Mouse (Mus musculus): ENCODE results near the gene Casq1. TPM values are rescaled to one million over a fixed set of nuclear protein-coding genes. Genes with fewer than 3 reads are reported as not detected.

Gene Casq1
- polyA plus RNA-seq, 1 experiment, result 73.1 TPM

DNA sequence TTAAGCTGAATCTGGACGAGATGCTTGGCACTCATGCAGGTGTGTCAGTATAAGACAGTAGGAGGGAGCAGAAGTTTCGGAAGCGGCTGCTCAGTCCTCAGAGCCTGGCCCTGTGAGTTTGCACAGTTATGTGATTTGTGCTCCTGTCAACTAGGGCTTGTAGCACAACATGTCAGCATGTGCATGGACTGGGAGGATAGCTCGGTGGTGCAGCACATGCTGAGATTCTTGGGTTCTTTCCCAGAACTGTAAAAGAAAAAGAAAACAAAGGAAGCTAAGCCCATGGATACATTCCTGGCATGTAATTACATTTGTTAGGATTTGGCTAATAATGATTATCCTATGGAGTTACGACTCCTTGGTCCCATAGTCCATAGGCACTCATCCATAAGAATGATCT, 46.5 kb downstream of the Casq1 start:
- Histone ChIP-seq H3K4me3 (no peak overlapping the region), H3ac (ENCODE audit: control insufficient read depth, insufficient read length) (no peak overlapping the region), H3K27me3 (ENCODE audit: control insufficient read depth, insufficient read depth, insufficient read length) (no peaks in the 10 kb centered on the region), H3K4me2 (ENCODE audit: low read depth) (no peak overlapping the region), H3K79me2 (ENCODE audit: control insufficient read depth, insufficient read depth) (peaks cover 16% of the 10 kb centered on the region), H3K36me3 (ENCODE audit: control insufficient read depth, insufficient read depth) (peaks cover 63% of the 10 kb centered on the region)
- TF ChIP-seq SRF (IDR thresholded peaks at IDR 0.05; ENCODE audit: control insufficient read depth, insufficient read length, low read depth) (no peak), TCF3 (IDR thresholded peaks at IDR 0.05; ENCODE audit: insufficient read length, low read depth) (no peak), MAX (IDR thresholded peaks at IDR 0.05; ENCODE audit: low read depth) (no peak), USF1 (IDR thresholded peaks at IDR 0.05; ENCODE audit: low read depth) (no peak)

DNA sequence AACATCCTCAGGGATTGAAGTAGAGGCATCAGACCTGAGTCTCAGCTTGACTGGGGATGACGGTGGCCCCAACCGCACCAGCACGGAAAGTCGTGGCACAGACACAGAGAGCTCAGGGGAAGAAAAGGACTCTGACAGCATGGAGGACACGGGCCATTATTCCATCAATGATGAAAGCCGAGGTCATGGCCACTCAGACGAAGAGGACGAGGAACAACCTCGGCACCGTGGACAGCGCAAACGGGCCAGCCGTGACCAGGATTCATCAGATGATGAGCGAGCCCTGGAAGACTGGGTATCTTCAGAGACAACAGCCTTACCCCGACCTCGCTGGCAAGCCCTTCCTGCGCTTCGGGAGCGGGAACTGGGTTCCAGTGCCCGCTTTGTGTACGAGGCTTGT, 47.3 kb downstream of the Casq1 start:
- Histone ChIP-seq H3K4me3 (no peak overlapping the region), H3K27me3 (ENCODE audit: control insufficient read depth, insufficient read depth, insufficient read length) (no peaks in the 10 kb centered on the region), H3K4me2 (ENCODE audit: low read depth) (no peak overlapping the region), H3K36me3 (ENCODE audit: control insufficient read depth, insufficient read depth) (peaks cover 67% of the 10 kb centered on the region), H3K79me2 (ENCODE audit: control insufficient read depth, insufficient read depth) (peaks cover 21% of the 10 kb centered on the region), H3ac (ENCODE audit: control insufficient read depth, insufficient read length) (no peak overlapping the region)
- TF ChIP-seq USF1 (IDR thresholded peaks at IDR 0.05; ENCODE audit: low read depth) (no peak), REST (IDR thresholded peaks at IDR 0.05; ENCODE audit: insufficient read depth, insufficient read length) (no peak), MYOD1 (IDR thresholded peaks at IDR 0.05; ENCODE audit: control insufficient read depth in 1 of 3, insufficient read length in 2 of 3, low read depth in 2 of 3) (no peak), CEBPB (IDR thresholded peaks at IDR 0.05; ENCODE audit: insufficient read depth, poor library complexity, severe bottlenecking) (no peak), E2F4 (IDR thresholded peaks at IDR 0.05; ENCODE audit: insufficient read depth) (no peak), POLR2AphosphoS2 (IDR thresholded peaks at IDR 0.05; ENCODE audit: insufficient read length, low read depth) (no peak), TCF3 (IDR thresholded peaks at IDR 0.05; ENCODE audit: insufficient read length, low read depth) (no peak), MYOG (IDR thresholded peaks at IDR 0.05; ENCODE audit: control insufficient read depth in 1 of 3, insufficient read depth in 1 of 3, insufficient read length in 2 of 3, low read depth in 2 of 3) (no peak), SRF (IDR thresholded peaks at IDR 0.05; ENCODE audit: control insufficient read depth, insufficient read length, low read depth) (no peak), MAX (IDR thresholded peaks at IDR 0.05; ENCODE audit: low read depth) (no peak), POLR2A (IDR thresholded peaks at IDR 0.05; ENCODE audit: insufficient read length, low read depth) (no peak), TCF12 (IDR thresholded peaks at IDR 0.05; ENCODE audit: insufficient read depth, poor library complexity, severe bottlenecking) (no peak)

DNA sequence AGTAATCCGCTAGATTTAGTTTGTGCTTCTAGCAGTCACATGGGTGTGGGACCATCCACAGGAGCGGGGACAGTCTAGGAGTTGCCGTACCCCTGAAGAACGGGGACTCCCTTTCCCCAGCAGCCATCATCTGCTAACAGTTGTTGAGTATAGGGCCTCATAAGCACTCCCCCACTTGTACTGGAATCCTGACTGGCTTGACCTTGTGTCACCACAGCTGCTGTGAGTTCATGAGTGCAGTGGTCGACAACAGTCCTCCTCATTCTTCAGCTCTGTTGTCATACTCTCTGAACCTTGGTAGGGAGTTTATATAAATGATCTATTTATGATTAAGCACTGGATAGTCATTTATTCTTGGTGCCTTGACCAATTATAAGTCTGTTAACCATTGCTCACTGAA, 49.9 kb downstream of the Casq1 start:
- H3K36me3 ChIP-seq (ENCODE audit: control insufficient read depth, insufficient read depth), result peaks cover 72% of the 10 kb centered on the region
- no peaks in the 10 kb centered on the region for H3K27me3 ChIP-seq (ENCODE audit: control insufficient read depth, insufficient read depth, insufficient read length)
- H3K4me2 ChIP-seq (ENCODE audit: low read depth), result no peak overlapping the region
- no peak overlapping the region for H3ac ChIP-seq (ENCODE audit: control insufficient read depth, insufficient read length)
- H3K79me2 ChIP-seq (ENCODE audit: control insufficient read depth, insufficient read depth), result peaks cover 27% of the 10 kb centered on the region
- no peak overlapping the region for H3K4me3 ChIP-seq
- TF ChIP-seq MAX (IDR thresholded peaks at IDR 0.05; ENCODE audit: low read depth) (no peak), MYOD1 (IDR thresholded peaks at IDR 0.05; ENCODE audit: control insufficient read depth in 1 of 3, insufficient read length in 2 of 3, low read depth in 2 of 3) (peak in 2 of 3 experiments; percentile 70 to 87), POLR2A (IDR thresholded peaks at IDR 0.05; ENCODE audit: insufficient read length, low read depth) (no peak), TCF3 (IDR thresholded peaks at IDR 0.05; ENCODE audit: insufficient read length, low read depth) (peak; percentile 20), TCF12 (IDR thresholded peaks at IDR 0.05; ENCODE audit: insufficient read depth, poor library complexity, severe bottlenecking) (no peak), CEBPB (IDR thresholded peaks at IDR 0.05; ENCODE audit: insufficient read depth, poor library complexity, severe bottlenecking) (no peak), MYOG (IDR thresholded peaks at IDR 0.05; ENCODE audit: control insufficient read depth in 1 of 3, insufficient read depth in 1 of 3, insufficient read length in 2 of 3, low read depth in 2 of 3) (peak; percentile 22 to 86 (median 83))

DNA sequence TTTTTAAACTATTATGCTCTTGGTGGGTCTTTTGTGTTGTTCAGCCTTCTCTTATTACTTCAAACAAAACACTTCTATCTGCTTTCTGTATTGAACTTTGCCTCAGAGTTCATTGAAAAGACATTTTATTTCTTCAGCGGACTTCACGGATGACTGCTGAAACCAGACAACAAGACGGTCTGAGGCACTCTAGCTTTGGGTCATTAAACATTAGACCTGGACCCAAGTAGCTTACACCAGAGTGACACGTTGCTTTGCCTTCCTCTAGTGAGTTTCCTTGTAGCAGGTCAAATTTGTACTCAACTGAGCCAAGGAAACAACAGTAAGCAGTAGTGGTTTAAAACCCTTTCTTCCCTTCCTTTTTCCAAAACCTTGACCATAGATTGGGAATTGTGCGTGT, 51.8 kb downstream of the Casq1 start:
- Histone ChIP-seq H3K4me2 (ENCODE audit: low read depth) (no peak overlapping the region), H3K27me3 (ENCODE audit: control insufficient read depth, insufficient read depth, insufficient read length) (no peaks in the 10 kb centered on the region), H3K36me3 (ENCODE audit: control insufficient read depth, insufficient read depth) (peaks cover 55% of the 10 kb centered on the region), H3ac (ENCODE audit: control insufficient read depth, insufficient read length) (no peak overlapping the region), H3K4me3 (no peak overlapping the region), H3K79me2 (ENCODE audit: control insufficient read depth, insufficient read depth) (peaks cover 39% of the 10 kb centered on the region)
- TF ChIP-seq MYOD1 (IDR thresholded peaks at IDR 0.05; ENCODE audit: control insufficient read depth in 1 of 3, insufficient read length in 2 of 3, low read depth in 2 of 3) (no peak), REST (IDR thresholded peaks at IDR 0.05; ENCODE audit: insufficient read depth, insufficient read length) (no peak), POLR2A (IDR thresholded peaks at IDR 0.05; ENCODE audit: insufficient read length, low read depth) (no peak), MAX (IDR thresholded peaks at IDR 0.05; ENCODE audit: low read depth) (no peak), USF1 (IDR thresholded peaks at IDR 0.05; ENCODE audit: low read depth) (no peak), SRF (IDR thresholded peaks at IDR 0.05; ENCODE audit: control insufficient read depth, insufficient read length, low read depth) (no peak), POLR2AphosphoS2 (IDR thresholded peaks at IDR 0.05; ENCODE audit: insufficient read length, low read depth) (no peak), E2F4 (IDR thresholded peaks at IDR 0.05; ENCODE audit: insufficient read depth) (no peak)

DNA sequence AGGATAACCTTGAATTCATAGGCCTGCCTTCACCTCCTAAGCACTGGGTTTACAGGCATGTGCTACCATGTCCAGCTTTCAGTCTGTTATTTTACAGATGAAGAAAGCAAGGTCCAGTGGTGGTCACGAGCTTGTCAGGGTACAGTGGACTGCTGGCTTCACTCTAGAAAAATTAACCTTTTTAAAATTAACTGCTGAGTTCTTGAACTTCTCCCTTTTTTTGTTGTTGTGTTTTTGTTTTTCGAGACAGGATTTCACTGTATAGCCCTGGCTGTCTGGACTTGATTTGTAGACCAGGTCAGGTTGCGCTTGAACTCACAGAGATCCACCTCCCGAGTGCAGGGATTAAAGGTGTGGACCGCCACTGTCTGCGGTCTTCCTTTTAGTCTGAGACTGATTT, 56.7 kb downstream of the Casq1 start:
- H3K27me3 ChIP-seq (ENCODE audit: control insufficient read depth, insufficient read depth, insufficient read length), result no peaks in the 10 kb centered on the region
- no peak overlapping the region for H3ac ChIP-seq (ENCODE audit: control insufficient read depth, insufficient read length)
- TF ChIP-seq POLR2A (IDR thresholded peaks at IDR 0.05; ENCODE audit: insufficient read length, low read depth) (no peak), TCF12 (IDR thresholded peaks at IDR 0.05; ENCODE audit: insufficient read depth, poor library complexity, severe bottlenecking) (no peak), CEBPB (IDR thresholded peaks at IDR 0.05; ENCODE audit: insufficient read depth, poor library complexity, severe bottlenecking) (no peak), REST (IDR thresholded peaks at IDR 0.05; ENCODE audit: insufficient read depth, insufficient read length) (no peak), MAX (IDR thresholded peaks at IDR 0.05; ENCODE audit: low read depth) (no peak), MYOD1 (IDR thresholded peaks at IDR 0.05; ENCODE audit: control insufficient read depth in 1 of 3, insufficient read length in 2 of 3, low read depth in 2 of 3) (no peak), MYOG (IDR thresholded peaks at IDR 0.05; ENCODE audit: control insufficient read depth in 1 of 3, insufficient read depth in 1 of 3, insufficient read length in 2 of 3, low read depth in 2 of 3) (no peak), SRF (IDR thresholded peaks at IDR 0.05; ENCODE audit: control insufficient read depth, insufficient read length, low read depth) (no peak), TCF3 (IDR thresholded peaks at IDR 0.05; ENCODE audit: insufficient read length, low read depth) (no peak), USF1 (IDR thresholded peaks at IDR 0.05; ENCODE audit: low read depth) (no peak), POLR2AphosphoS2 (IDR thresholded peaks at IDR 0.05; ENCODE audit: insufficient read length, low read depth) (no peak), E2F4 (IDR thresholded peaks at IDR 0.05; ENCODE audit: insufficient read depth) (no peak)
- H3K36me3 ChIP-seq (ENCODE audit: control insufficient read depth, insufficient read depth), result peaks cover 41% of the 10 kb centered on the region
- no peak overlapping the region for H3K4me2 ChIP-seq (ENCODE audit: low read depth)
- H3K79me2 ChIP-seq (ENCODE audit: control insufficient read depth, insufficient read depth), result peaks cover 65% of the 10 kb centered on the region
- H3K4me3 ChIP-seq, result no peak overlapping the region
